Mouse (Mus musculus): ENCODE data around the gene Ttc25. TPM values are rescaled to one million over a fixed set of nuclear protein-coding genes. Genes with fewer than 3 reads are reported as not detected.
"Not testable (repeated sequence)": the region's sequence is repeated elsewhere in the genome, so short reads cannot be mapped to it uniquely, and the experiment has no call there.

The Ttc25 gene
- polyA plus RNA-seq, 1 experiment from 2014 or later = 0.18 TPM

DNA sequence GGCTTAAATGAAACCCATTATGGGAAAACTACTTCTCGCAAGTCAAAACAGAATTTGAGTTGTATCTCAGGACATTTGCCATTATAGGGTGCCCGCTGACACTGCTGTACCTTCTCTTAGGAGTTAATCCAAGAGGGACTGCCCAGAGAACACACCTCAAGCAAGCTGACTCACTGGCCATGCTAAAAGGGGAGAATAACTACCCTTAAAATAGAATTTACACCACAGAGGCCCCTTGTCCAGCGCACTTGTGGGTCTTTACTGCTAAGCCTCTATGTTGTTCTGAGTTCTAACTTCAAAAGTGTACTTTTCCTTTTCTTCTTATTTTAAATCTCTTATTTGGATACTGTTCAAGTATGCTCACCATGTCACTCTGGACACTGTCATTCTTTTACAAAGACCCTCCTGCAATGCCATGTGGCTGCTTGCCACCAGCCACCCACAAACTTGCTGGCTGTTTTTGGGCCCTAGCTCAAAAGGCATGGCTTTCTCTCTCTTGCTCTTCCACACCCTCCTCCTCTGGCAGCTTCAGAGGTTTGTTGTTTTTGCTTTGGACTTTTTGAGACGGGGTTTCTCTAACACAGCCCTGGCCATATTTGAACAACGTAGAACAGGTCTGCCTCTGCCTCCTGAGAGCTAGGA, 64.1 kb downstream of the Ttc25 start:
- TF ChIP-seq CTCF (IDR thresholded peaks at IDR 0.05; ENCODE audit: low read depth) = no peak
- Histone ChIP-seq H3K4me3 (ENCODE audit: low read depth, low read length) (no peak overlapping the region), H3K9me3 (ENCODE audit: control insufficient read depth) (no peaks in the 10 kb centered on the region), H3K27me3 (replicated peaks; ENCODE audit: control insufficient read depth, insufficient read depth, low read length) (no peaks in the 10 kb centered on the region), H3K4me1 (replicated peaks; ENCODE audit: control insufficient read depth, insufficient read depth, low read length) (no peaks in the 10 kb centered on the region), H3K27ac (ENCODE audit: low read depth, low read length) (no peak overlapping the region; the same call in 1 of the 2 replicates), H3K9ac (ENCODE audit: low read depth, low read length) (no peak overlapping the region), H3K36me3 (ENCODE audit: control insufficient read depth, insufficient read depth) (peaks cover 7% of the 10 kb centered on the region; the same call in 1 of the 2 replicates), H3K4me2 (replicated peaks; ENCODE audit: low read depth) (no peak overlapping the region)
- ATAC-seq = no peak
- 84% methylated on average over 5 of the region's 5 CpGs for WGBS

DNA sequence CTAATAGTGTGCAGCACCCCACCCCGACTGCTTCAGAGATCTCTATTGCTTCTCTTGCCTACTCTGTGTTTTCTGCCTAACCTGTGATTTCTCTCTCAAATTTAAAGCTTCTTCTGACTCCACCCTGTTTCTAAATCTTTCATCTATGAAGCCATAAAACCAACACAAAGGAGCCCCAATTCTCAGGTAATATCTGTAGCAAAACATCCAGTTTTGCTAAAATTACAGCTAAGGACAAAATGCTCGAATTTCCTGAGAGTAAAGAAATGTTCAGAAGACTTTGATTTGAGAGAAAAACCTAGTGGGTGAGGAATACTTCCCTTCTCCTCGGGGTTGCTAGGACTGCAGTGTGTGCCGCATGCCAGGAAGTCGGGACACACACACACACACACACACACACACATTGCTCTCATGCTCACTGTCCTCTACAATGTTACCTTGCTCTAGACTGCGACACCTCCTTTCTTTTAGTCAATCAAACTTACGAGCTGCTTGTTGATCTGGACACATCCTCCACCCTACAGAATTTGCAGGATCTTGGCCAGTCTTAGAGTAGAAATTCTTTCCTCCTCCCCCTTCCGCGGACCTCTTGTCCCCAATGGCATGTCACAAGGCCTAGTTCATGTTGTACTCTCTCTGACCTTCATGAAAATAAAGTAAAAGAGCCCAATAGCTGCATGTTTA, 64.7 kb downstream of the Ttc25 start:
- no peaks in the 10 kb centered on the region for H3K9me3 ChIP-seq (ENCODE audit: control insufficient read depth)
- no peak overlapping the region for H3K4me2 ChIP-seq (replicated peaks; ENCODE audit: low read depth)
- no peak for TF ChIP-seq CTCF (IDR thresholded peaks at IDR 0.05; ENCODE audit: low read depth)
- H3K9ac ChIP-seq (ENCODE audit: low read depth, low read length) = no peak overlapping the region
- 64% methylated on average over 9 of the region's 9 CpGs for whole genome bisulfite sequencing
- peaks cover 7% of the 10 kb centered on the region; the same call in 1 of the 2 replicates for H3K36me3 ChIP-seq (ENCODE audit: control insufficient read depth, insufficient read depth)
- no peak overlapping the region for H3K4me3 ChIP-seq (ENCODE audit: low read depth, low read length)
- no peak for ATAC-seq
- H3K27me3 ChIP-seq (replicated peaks; ENCODE audit: control insufficient read depth, insufficient read depth, low read length) = no peaks in the 10 kb centered on the region
- H3K4me1 ChIP-seq (replicated peaks; ENCODE audit: control insufficient read depth, insufficient read depth, low read length) = no peaks in the 10 kb centered on the region
- no peak overlapping the region for H3K27ac ChIP-seq (ENCODE audit: low read depth, low read length)

- H3K36me3 ChIP-seq (ENCODE audit: control insufficient read depth, insufficient read depth) = peaks cover 7% of the 10 kb centered on the region; the same call in 1 of the 2 replicates
- H3K4me3 ChIP-seq (ENCODE audit: low read depth, low read length) = no peak overlapping the region
- H3K27ac ChIP-seq (ENCODE audit: low read depth, low read length) = no peak overlapping the region
- no peak overlapping the region for H3K9ac ChIP-seq (ENCODE audit: low read depth, low read length)
- WGBS = 91% methylated on average over 6 of the region's 6 CpGs
- H3K4me1 ChIP-seq (replicated peaks; ENCODE audit: control insufficient read depth, insufficient read depth, low read length) = no peaks in the 10 kb centered on the region
- no peaks in the 10 kb centered on the region for H3K27me3 ChIP-seq (replicated peaks; ENCODE audit: control insufficient read depth, insufficient read depth, low read length)
- H3K9me3 ChIP-seq (ENCODE audit: control insufficient read depth) = no peaks in the 10 kb centered on the region
- no peak for ATAC-seq
- no peak for TF ChIP-seq CTCF (IDR thresholded peaks at IDR 0.05; ENCODE audit: low read depth)
- H3K4me2 ChIP-seq (replicated peaks; ENCODE audit: low read depth) = no peak overlapping the region
Measured at GRCm38 (mm10) chr11:100611627-100612026, 66.2 kb downstream of the Ttc25 start.

GRCm38 (mm10) chr11:100613241-100613640, 67.8 kb downstream of the Ttc25 start:
- ATAC-seq = no peak
- peaks cover 4% of the 10 kb centered on the region; the same call in 1 of the 2 replicates for H3K36me3 ChIP-seq (ENCODE audit: control insufficient read depth, insufficient read depth)
- H3K27me3 ChIP-seq (replicated peaks; ENCODE audit: control insufficient read depth, insufficient read depth, low read length) = no peaks in the 10 kb centered on the region
- H3K9me3 ChIP-seq (ENCODE audit: control insufficient read depth) = no peaks in the 10 kb centered on the region
- no peak for TF ChIP-seq CTCF (IDR thresholded peaks at IDR 0.05; ENCODE audit: low read depth)
- H3K4me3 ChIP-seq (ENCODE audit: low read depth, low read length) = no peak overlapping the region
- H3K27ac ChIP-seq (ENCODE audit: low read depth, low read length) = no peak overlapping the region
- no peaks in the 10 kb centered on the region; the same call in 1 of the 2 replicates for H3K4me1 ChIP-seq (replicated peaks; ENCODE audit: control insufficient read depth, insufficient read depth, low read length)
- H3K9ac ChIP-seq (ENCODE audit: low read depth, low read length) = no peak overlapping the region
- 74% methylated on average over 3 of the region's 3 CpGs for WGBS
- no peak overlapping the region for H3K4me2 ChIP-seq (replicated peaks; ENCODE audit: low read depth)

- H3K9me3 ChIP-seq (ENCODE audit: control insufficient read depth) = no peaks in the 10 kb centered on the region
- H3K27ac ChIP-seq (ENCODE audit: low read depth, low read length) = no peak overlapping the region
- no peak overlapping the region for H3K4me3 ChIP-seq (ENCODE audit: low read depth, low read length)
- WGBS = 87% methylated on average over 5 of the region's 5 CpGs
- no peak overlapping the region for H3K9ac ChIP-seq (ENCODE audit: low read depth, low read length)
- peaks cover 4% of the 10 kb centered on the region; the same call in 1 of the 2 replicates for H3K36me3 ChIP-seq (ENCODE audit: control insufficient read depth, insufficient read depth)
- peaks cover 5% of the 10 kb centered on the region; the same call in 1 of the 2 replicates for H3K4me1 ChIP-seq (replicated peaks; ENCODE audit: control insufficient read depth, insufficient read depth, low read length)
- ATAC-seq = no peak
- TF ChIP-seq CTCF (IDR thresholded peaks at IDR 0.05; ENCODE audit: low read depth) = no peak
- H3K27me3 ChIP-seq (replicated peaks; ENCODE audit: control insufficient read depth, insufficient read depth, low read length) = no peaks in the 10 kb centered on the region
- no peak overlapping the region for H3K4me2 ChIP-seq (replicated peaks; ENCODE audit: low read depth)
Measured at GRCm38 (mm10) chr11:100616332-100616731, 70.9 kb downstream of the Ttc25 start.

GRCm38 (mm10) chr11:100616836-100617235, 71.4 kb downstream of the Ttc25 start:
- not testable (repeated sequence) for H3K4me2 ChIP-seq (replicated peaks; ENCODE audit: low read depth); H3K36me3 ChIP-seq (ENCODE audit: control insufficient read depth, insufficient read depth); H3K27ac ChIP-seq (ENCODE audit: low read depth, low read length); H3K27me3 ChIP-seq (replicated peaks; ENCODE audit: control insufficient read depth, insufficient read depth, low read length); H3K4me1 ChIP-seq (replicated peaks; ENCODE audit: control insufficient read depth, insufficient read depth, low read length); H3K9me3 ChIP-seq (ENCODE audit: control insufficient read depth); ATAC-seq; H3K4me3 ChIP-seq (ENCODE audit: low read depth, low read length); H3K9ac ChIP-seq (ENCODE audit: low read depth, low read length)
- WGBS = 87% methylated on average over 7 of the region's 7 CpGs
